Mouse (Mus musculus) left cerebral cortex, postnatal 25 days (tissue): ENCODE measurements at regions not wholly inside any gene's neighbourhood (a gene's known extent, or its start where the extent isn't known, plus 50 kb on each side); places are given as distances from the start of the nearest gene placed in this dataset.
"Not testable (repeated sequence)": the region's sequence is repeated elsewhere in the genome, so short reads cannot be mapped to it uniquely, and the experiment has no call there.

Source experiments
- DNase-seq, 2 experiments: peaks; one replicate each; pipeline ENCODE4 v3.0.0; 2022; ENCODE audit warnings: low spot score in 2 of 2, mixed read lengths in 1 of 2
- intact Hi-C: fragments of 180-260 bp; cut with DNase I; formaldehyde crosslinking; loops from one replicate; pipeline ENCODE4 v1.15.1; 2025

- intact Hi-C loops: no loop called here
- no peak for DNase-seq
These were observed 193.8 kb downstream of the Trim29 start for GRCm38 (mm10) chr9:43504270-43504932.

DNA sequence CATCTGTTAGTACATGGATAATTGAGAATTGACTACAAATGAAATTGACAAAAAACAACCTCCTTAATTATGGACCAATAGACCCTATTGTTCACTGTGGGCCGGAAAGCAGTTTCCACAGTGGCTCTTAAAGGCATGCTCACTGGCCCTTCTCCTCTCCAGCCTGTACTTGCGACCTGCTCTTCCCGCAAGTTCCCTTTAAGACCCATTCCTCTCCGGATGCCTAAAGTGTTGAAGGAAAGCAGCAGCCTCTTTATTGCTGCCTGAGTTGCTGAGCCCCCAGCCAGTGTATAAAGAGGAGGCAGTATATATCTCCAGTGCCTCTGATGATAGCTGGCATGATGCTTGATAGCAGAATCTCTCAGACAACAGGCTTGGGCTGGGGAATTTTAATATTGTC, 195.2 kb downstream of the Trim29 start:
- intact Hi-C loops: no loop called here
- DNase-seq: no peak

DNA sequence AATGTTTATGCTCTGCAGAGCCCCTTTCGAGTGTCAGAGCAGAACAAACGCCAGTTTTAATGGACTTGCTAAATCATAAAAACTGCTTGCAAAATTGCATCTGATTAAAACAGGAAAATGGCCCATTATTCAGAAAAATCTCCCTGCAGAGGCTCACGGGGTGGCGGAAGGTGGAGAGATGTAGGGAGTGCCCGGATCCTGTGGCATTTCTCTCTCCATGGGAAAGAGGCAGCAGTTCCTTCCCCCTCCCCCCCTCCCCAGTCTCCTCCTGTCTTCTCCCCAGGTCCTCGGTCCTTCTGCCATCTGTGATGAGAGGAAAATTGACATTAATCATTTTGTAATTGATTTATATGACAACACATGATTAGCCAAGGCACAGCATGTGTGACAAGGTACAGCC, 195.6 kb downstream of the Trim29 start:
- no peak for DNase-seq
- intact Hi-C loops: no loop called here

DNA sequence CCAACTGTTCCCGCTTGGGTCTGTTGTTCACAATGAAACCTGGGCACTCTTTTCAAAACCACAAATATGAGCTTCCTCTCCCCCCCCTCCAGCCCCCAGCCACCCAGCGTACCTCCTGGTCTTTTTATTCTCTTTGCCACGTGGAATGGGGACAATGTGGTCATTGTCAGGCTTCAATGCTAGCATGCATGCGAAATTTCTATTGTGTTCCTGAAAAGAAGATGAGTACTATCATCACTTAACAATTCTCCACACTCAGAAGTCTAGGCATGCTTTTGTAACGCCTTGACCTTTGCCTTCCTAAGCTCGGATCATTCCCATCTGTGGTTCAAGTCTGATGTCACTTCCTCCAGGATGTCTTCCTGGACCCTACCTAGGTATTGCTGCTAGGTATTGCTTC, 202.2 kb downstream of the Trim29 start:
- intact Hi-C loops: no loop called here
- no peak for DNase-seq

DNA sequence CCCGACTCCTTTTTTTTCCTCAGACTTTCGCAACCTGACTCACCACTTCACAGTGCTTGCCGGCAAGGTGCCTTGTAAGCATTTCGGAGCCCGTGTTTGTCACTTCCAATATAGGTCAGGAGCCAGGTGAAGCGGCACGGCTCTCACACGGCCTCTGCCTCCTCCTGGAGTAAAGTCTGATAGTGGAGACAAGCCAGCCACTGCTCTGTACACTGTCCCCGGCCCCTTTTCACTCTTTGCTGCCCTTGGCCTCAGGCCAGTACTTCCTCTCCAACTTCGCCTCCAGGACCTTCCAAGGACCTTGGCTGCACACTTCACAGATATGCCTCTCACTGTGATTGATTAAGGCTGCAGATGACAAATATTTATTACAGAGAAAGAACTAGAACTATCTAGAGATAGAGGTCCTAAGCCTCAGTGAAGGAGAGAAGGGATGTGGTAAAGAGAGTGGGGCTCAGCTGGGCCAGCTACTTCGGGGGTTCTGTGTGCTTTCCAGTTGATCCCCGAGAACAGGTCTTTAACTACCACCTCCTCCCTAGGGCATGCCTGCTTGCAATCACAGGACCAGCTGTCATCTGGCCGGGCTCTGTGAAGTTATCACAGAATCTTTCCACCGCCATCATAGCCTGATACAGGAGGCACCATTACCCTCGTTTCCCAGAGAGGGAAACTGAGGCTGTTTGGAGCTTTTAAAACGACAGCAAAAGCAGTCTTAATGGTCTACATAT, 204.2 kb downstream of the Trim29 start:
- intact Hi-C loops: no loop called here
- DNase-seq: no peak

DNA sequence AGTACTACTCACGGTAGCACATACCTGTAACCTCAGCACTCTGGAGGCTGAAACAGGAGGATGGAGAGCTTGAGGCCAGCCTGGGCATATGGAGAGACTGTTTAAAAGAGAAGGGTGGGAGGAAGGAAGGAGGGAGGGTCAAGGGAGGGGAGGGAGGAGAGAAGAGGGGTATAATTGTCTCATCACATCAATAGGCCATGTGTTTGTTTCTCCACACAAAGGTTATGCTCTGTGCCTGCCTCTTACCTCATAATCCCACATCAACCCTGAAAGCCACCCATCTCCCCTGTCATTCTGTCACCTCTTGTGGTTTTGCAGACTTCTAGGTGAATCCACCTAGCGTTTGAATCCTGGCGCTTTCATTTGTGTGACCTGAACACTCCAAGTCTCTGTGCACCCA, 210.3 kb downstream of the Trim29 start:
- DNase-seq: no peak
- intact Hi-C loops: no loop called here

DNA sequence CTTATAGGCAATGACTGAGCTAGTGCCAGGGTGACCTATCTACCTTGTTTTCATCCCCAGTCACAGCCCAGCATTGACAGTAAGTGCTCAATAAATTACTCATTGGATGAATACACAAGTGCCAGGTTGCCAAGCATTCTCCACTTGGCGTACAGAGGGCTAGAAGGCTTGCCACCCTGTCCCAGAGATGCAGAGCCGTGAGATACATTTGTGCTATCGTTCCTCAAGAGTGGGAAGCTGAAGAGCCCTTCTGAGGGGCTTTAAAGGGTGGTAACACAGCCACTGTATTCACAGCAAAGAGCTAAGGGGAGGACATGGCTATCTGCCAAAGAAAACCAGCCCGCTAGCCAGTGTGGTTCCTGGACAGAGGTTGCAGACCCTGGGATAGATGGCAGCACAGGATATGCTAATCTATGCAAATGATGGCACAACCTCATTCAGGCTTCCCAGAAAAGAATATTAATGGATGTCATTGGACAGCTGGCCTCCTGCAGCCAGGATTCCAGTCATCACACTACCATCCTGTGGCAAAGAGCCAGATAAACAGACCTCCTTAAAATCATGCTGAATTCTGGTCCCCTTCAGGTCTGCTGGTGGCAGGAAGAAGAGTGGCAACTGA, 214.4 kb downstream of the Trim29 start:
- no peak for DNase-seq
- intact Hi-C loops: no loop called here

DNA sequence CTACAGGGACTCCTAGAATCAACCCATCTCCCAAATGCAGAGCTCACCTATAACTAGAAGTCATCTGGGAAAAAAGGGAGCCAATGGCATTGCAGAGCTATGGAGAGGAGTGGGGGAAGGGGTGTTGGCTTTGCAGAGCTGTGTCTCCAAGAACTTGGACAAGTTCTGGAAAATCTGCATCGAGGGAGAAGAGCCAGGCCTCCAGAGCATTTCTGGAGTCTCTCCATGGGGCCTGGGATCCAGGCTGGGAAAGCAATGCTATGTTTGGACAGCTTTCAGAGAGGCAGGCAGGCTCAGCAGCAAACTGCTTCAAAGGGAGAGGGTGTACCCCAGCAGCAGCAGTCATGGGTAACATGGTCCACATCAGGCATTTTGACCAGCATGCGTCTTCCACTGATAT, 211.6 kb upstream of the Nectin1 start:
- intact Hi-C loops: no loop called here
- DNase-seq: peak in 1 of 2 experiments; percentile 36

GRCm38 (mm10) chr9:43535967-43536366, 207.8 kb upstream of the Nectin1 start:
- intact Hi-C loops: loop anchor here (1.0 to 2.0 kb wide), 2 partner anchors 53 to 344 kb away; no protein-coding TSS in a partner anchor
- peak in 1 of 2 experiments; percentile 76 for DNase-seq

DNA sequence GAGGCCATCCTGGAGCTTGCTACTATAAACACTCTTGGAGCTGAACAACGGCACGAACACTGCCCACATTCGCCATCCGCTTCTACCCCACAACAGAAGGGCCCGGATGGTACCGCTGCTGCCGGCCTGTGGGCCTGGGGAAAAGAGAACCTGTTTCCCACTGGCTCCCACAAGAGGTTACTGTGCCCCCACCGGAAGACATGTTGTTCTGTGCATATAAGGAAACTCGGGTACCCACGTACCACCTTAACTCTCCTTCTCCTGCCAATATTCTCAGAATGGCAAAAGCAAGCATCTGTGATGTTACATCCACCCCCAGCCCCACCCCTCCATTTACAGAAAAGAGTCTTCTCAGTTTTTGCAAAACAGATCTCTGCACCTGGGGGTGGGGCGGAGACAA, 206.7 kb upstream of the Nectin1 start:
- peak; percentile 65 to 96 for DNase-seq
- intact Hi-C loops: loop anchor here (1.0 to 2.0 kb wide), 4 partner anchors 11 to 144 kb away; no protein-coding TSS in a partner anchor

DNA sequence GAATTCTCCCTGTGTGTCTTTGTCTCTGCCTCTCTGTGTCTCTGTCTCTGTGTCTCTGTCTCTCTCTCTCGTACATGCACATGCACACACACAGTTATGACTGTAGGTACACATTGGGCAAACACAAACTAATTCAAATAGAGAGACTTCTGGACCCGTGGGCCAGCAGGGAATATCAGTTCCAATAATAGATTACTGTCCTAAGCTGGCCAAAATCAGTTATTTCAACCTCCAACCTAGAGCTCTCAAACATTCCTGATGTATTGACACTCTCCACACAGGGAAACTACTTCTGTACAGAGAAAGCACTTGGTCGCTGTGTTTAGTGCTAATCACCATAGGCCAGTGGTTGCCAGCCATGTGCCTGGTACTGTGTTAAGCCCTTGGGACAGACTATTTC, 203.7 kb upstream of the Nectin1 start:
- no peak for DNase-seq
- intact Hi-C loops: no loop called here

GRCm38 (mm10) chr9:43541234-43541633, 202.6 kb upstream of the Nectin1 start:
- intact Hi-C loops: no loop called here
- no peak for DNase-seq

GRCm38 (mm10) chr9:43542077-43542654, 201.6 kb upstream of the Nectin1 start:
- DNase-seq: no peak
- intact Hi-C loops: no loop called here

DNA sequence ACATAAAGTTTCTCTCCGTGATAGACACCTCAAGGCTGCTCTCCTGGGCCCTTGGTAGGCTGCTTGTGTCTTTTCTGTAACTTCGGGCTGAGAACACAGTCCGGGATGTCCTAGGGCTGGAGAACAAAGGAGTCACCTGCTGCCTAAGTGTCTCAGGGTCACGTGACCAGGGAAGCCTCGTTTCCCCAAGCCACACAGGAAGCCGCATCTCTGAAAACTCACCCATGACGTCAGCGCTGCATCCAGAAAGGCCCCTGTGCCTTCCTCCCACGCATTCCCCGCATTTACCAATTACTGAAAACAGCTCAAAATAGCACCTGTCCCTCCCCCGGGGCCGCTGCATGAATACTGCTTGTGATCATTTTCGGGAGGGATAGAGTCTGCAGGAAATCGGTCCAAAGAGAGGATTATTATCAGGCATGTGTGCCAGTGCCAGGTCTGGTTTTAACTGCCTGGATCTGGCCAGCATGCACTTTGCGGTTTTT, 198.7 kb upstream of the Nectin1 start:
- intact Hi-C loops: loop anchor here (5.0 kb wide), 1 partner anchor 537 kb away; no protein-coding TSS in a partner anchor
- DNase-seq: peak; percentile 76 to 87

DNA sequence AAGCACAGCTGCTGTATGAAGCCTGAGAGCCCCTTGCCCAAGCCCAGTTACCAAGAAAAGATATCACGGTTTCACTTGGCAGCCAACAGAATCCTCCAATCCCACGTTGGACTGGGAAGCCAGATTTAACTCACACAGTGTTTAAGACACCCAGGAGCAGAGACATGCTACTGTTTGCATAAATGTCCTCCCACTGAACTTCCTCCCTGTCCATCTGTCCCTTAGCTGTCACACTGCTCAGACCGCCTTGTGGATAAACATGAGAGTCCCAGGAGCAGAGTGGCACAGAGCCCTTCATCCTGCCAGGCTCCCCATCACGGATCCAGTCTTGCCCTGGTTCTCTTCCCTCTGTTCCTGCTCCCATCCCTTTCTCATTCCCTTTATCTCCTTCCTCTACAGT, 194.9 kb upstream of the Nectin1 start:
- intact Hi-C loops: loop anchor here (1.0 to 5.0 kb wide), 4 partner anchors 12 to 533 kb away; no protein-coding TSS in a partner anchor
- DNase-seq: peak; percentile 47 to 90

DNA sequence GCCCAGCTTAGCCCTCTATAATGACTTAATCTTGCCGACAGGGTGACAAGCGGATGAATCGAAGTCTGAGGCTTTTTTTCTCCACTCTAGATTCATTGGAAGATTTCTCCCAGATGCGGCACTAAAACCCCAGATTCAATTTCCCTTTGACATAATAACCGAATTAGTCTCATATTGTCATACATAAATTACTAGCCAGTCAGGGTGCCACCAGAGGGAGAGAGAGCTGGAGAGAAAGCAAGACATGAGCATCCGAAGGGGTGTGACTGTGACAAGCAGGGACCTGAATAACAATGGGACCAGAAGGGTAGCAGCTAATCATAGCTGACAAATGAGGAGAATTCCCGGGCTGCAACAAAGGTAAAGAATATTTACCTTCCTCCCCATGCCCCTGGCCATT, 194.5 kb upstream of the Nectin1 start:
- intact Hi-C loops: loop anchor here (2.0 to 5.0 kb wide), 3 partner anchors 78 to 533 kb away; no protein-coding TSS in a partner anchor
- no peak for DNase-seq

DNA sequence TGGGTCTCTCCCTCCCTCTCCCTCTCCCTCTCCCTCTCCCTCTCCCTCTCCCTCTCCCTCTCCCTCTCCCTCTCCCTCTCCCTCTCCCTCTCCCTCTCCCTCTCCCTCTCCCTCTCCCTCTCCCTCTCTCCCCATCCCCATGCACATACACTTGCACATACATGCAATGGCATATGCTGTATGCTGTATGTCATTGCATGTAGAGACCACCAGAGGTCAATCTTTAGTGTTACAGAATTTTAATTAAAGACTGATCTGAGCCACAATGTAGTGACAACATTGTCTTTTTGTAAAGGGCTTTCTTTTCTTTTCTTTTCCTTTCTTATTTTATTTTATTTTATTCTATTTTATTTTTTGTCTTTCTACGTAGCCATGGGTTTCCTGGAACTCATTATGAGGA, 191.0 kb upstream of the Nectin1 start:
- DNase-seq, intact Hi-C loops: not testable (repeated sequence)

DNA sequence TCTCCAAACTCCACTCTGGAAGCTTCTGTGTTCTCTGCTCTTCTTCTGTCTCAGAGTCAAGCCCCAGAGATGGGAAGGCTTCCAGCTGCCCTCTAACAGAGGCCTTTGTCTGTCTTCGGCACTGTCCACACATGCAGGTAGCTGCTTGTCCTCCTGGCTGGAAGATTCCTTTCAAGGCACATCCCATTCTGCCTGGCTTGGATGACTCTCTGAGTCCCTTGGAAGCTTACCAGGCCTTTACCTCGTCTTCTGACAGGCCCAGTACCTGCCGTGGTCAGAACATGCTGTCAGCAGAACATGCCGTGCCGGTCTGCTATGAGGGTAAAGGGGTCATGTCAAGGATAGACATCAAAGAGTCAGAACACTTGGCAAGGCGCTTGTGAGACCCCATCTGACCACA, 181.8 kb upstream of the Nectin1 start:
- intact Hi-C loops: no loop called here
- DNase-seq: no peak

- intact Hi-C loops: no loop called here
- DNase-seq: no peak
These were observed 179.4 kb upstream of the Nectin1 start for GRCm38 (mm10) chr9:43564239-43564906.

GRCm38 (mm10) chr9:43568851-43569250, 174.9 kb upstream of the Nectin1 start:
- DNase-seq: no peak
- intact Hi-C loops: no loop called here
